Mouse (Mus musculus) MEL (cell line): ENCODE data around the gene Aldh6a1. TPM values are rescaled to one million over a fixed set of nuclear protein-coding genes. Genes with fewer than 3 reads are reported as not detected.

Experiments used
- DNase-seq: peaks from one replicate; pipeline ENCODE4 v3.0.0; 2011; ENCODE audit warnings: low read depth, low spot score
- H3K27ac ChIP-seq: 2 replicates; pipeline ENCODE4 v1.5.1; 2012; ENCODE audit warnings: low read depth, mild to moderate bottlenecking, control low read depth, low read length, moderate library complexity; ENCODE audit not compliant: control insufficient read depth
- H3K27me3 ChIP-seq, 2 experiments: fragments of 150-350 bp in 1 of 2; sonication (generic) in 1 of 2; 2 replicates each; pipeline ENCODE4 v1.6.1; 2012; ENCODE audit warnings: low read length in 2 of 2, mild to moderate bottlenecking in 2 of 2, improper control_type of control experiment in 1 of 2, moderate library complexity in 1 of 2; ENCODE audit not compliant: insufficient read depth in 2 of 2, control insufficient read depth in 1 of 2
- H3K36me3 ChIP-seq, 2 experiments: 2 replicates each; pipeline ENCODE4 v1.6.1; 2012 to 2014; ENCODE audit warnings: low read length in 2 of 2, improper control_type of control experiment in 1 of 2, inconsistent platforms in 1 of 2, mild to moderate bottlenecking in 1 of 2; ENCODE audit not compliant: insufficient read depth in 2 of 2, control insufficient read depth in 1 of 2
- H3K4me1 ChIP-seq, 2 experiments: fragments of 150-350 bp in 1 of 2; sonication (generic) in 1 of 2; 2 replicates each; pipeline ENCODE4 v1.6.1; 2012; ENCODE audit warnings: low read length in 2 of 2, improper control_type of control experiment in 1 of 2, mild to moderate bottlenecking in 1 of 2; ENCODE audit not compliant: insufficient read depth in 2 of 2, control insufficient read depth in 1 of 2
- H3K4me3 ChIP-seq, 2 experiments: fragments of 150-350 bp in 1 of 2; sonication (generic) in 1 of 2; 2 replicates each; pipeline ENCODE4 v1.5.1; 2012; ENCODE audit warnings: low read depth in 2 of 2, low read length in 2 of 2, mild to moderate bottlenecking in 2 of 2, moderate library complexity in 2 of 2, control low read depth in 1 of 2, improper control_type of control experiment in 1 of 2; ENCODE audit not compliant: control insufficient read depth in 1 of 2, insufficient read depth in 1 of 2
- H3K79me2 ChIP-seq: 2 replicates; pipeline ENCODE4 v1.6.1; 2012; ENCODE audit warnings: mild to moderate bottlenecking, low read length, moderate library complexity; ENCODE audit not compliant: control insufficient read depth, poor library complexity, insufficient read depth
- H3K9ac ChIP-seq: 2 replicates; pipeline ENCODE4 v1.6.1; 2012; ENCODE audit warnings: low read depth, mild to moderate bottlenecking, control low read depth, low read length, moderate library complexity; ENCODE audit not compliant: control insufficient read depth, poor library complexity, severe bottlenecking
- H3K9me3 ChIP-seq: fragments of 150-350 bp; sonication (generic); replicated peaks from 2 replicates; pipeline ENCODE4 v1.6.1; 2012; ENCODE audit warnings: mild to moderate bottlenecking, low read length, improper control_type of control experiment, moderate library complexity; ENCODE audit not compliant: insufficient read depth
- BHLHE40 ChIP-seq: IDR thresholded peaks from 2 replicates; pipeline ENCODE4 v1.6.1; 2012; ENCODE audit warnings: low read depth, mild to moderate bottlenecking, inconsistent platforms, low read length, improper control_type of control experiment, borderline replicate concordance
- CHD1 ChIP-seq: IDR thresholded peaks from 2 replicates; pipeline ENCODE4 v1.6.1; 2012; ENCODE audit warnings: low read depth, mild to moderate bottlenecking, inconsistent platforms, low read length, improper control_type of control experiment
- CHD2 ChIP-seq: IDR thresholded peaks from 2 replicates; pipeline ENCODE4 v1.6.1; 2011; ENCODE audit warnings: low read length, improper control_type of control experiment
- CTCF ChIP-seq, 3 experiments: IDR thresholded peaks in 2 of 3; conservative IDR thresholded peaks in 1 of 3; 2 replicates each; pipeline ENCODE4 v1.5.1; 2011 to 2012; ENCODE audit warnings: low read length in 3 of 3, low read depth in 2 of 3, mild to moderate bottlenecking in 2 of 3, improper control_type of control experiment in 1 of 3, inconsistent platforms in 1 of 3, mixed read lengths in 1 of 3, moderate library complexity in 1 of 3; ENCODE audit not compliant: control insufficient read depth in 1 of 3, insufficient read depth in 1 of 3, poor library complexity in 1 of 3, severe bottlenecking in 1 of 3
- E2F4 ChIP-seq: IDR thresholded peaks from 2 replicates; pipeline ENCODE4 v1.6.1; 2011; ENCODE audit warnings: low read depth, low read length, improper control_type of control experiment, borderline replicate concordance
- ELF1 ChIP-seq: IDR thresholded peaks from 2 replicates; pipeline ENCODE4 v1.6.1; 2014; ENCODE audit warnings: low read depth, mild to moderate bottlenecking, inconsistent platforms, low read length, improper control_type of control experiment, moderate library complexity
- GABPA ChIP-seq: IDR thresholded peaks from 2 replicates; pipeline ENCODE4 v1.6.1; 2012; ENCODE audit warnings: low read depth, mild to moderate bottlenecking, inconsistent platforms, low read length, improper control_type of control experiment, moderate library complexity
- MEF2A ChIP-seq: IDR thresholded peaks from 2 replicates; pipeline ENCODE4 v1.6.1; 2014; ENCODE audit warnings: low read depth, mild to moderate bottlenecking, inconsistent platforms, low read length, improper control_type of control experiment; ENCODE audit not compliant: poor library complexity, insufficient replicate concordance, severe bottlenecking; ENCODE audit errors: extremely low read depth
- MYB ChIP-seq: IDR thresholded peaks from 2 replicates; pipeline ENCODE4 v1.6.1; 2011; ENCODE audit warnings: mild to moderate bottlenecking, low read depth, low read length, improper control_type of control experiment
- MYC ChIP-seq: IDR thresholded peaks from 2 replicates; pipeline ENCODE4 v1.6.1; 2011; ENCODE audit warnings: low read depth, mild to moderate bottlenecking, low read length, improper control_type of control experiment, moderate library complexity
- POLR2A ChIP-seq, 2 experiments: IDR thresholded peaks; 2 replicates each; pipeline ENCODE4 v1.6.1; 2011 to 2012; ENCODE audit warnings: low read length in 2 of 2, mild to moderate bottlenecking in 2 of 2, control low read depth in 1 of 2, improper control_type of control experiment in 1 of 2, low read depth in 1 of 2, moderate library complexity in 1 of 2; ENCODE audit not compliant: control insufficient read depth in 1 of 2, insufficient read depth in 1 of 2, poor library complexity in 1 of 2
- POLR2AphosphoS5 ChIP-seq: IDR thresholded peaks from 2 replicates; pipeline ENCODE4 v1.6.1; 2012; ENCODE audit warnings: low read depth, borderline replicate concordance, mild to moderate bottlenecking, inconsistent platforms, low read length, moderate library complexity, mixed read lengths
- RCOR1 ChIP-seq: IDR thresholded peaks from 2 replicates; pipeline ENCODE4 v1.6.1; 2012; ENCODE audit warnings: low read depth, mild to moderate bottlenecking, inconsistent platforms, low read length, improper control_type of control experiment
- TAL1 ChIP-seq: IDR thresholded peaks from 2 replicates; pipeline ENCODE4 v1.6.1; 2012; ENCODE audit warnings: mild to moderate bottlenecking, inconsistent platforms, low read length, moderate library complexity, mixed read lengths
- TBP ChIP-seq: IDR thresholded peaks from 2 replicates; pipeline ENCODE4 v1.8.0; 2011; ENCODE audit warnings: low read depth, low read length, improper control_type of control experiment
- USF2 ChIP-seq, 2 experiments: IDR thresholded peaks; 2 replicates each; pipeline ENCODE4 v1.6.1; 2011 to 2012; ENCODE audit warnings: improper control_type of control experiment in 2 of 2, low read length in 2 of 2, borderline replicate concordance in 1 of 2, inconsistent platforms in 1 of 2, low read depth in 1 of 2, mild to moderate bottlenecking in 1 of 2; ENCODE audit not compliant: insufficient read depth in 1 of 2
- ZC3H11A ChIP-seq: IDR thresholded peaks from 2 replicates; pipeline ENCODE4 v1.6.1; 2012; ENCODE audit warnings: low read depth, mild to moderate bottlenecking, inconsistent platforms, low read length, improper control_type of control experiment
- ZMIZ1 ChIP-seq: IDR thresholded peaks from 2 replicates; pipeline ENCODE4 v1.6.1; 2012; ENCODE audit warnings: low read depth, mild to moderate bottlenecking, inconsistent platforms, low read length, improper control_type of control experiment, moderate library complexity
- polyA plus RNA-seq, 2 experiments: library from polyadenylated mRNA; stranded (reverse) in 1 of 2; unstranded in 1 of 2; fragments of >175 nt in 1 of 2; fragments of >200 nt in 1 of 2; gene quantifications; 2 replicates each; pipeline versions ENCODE4 v1.2.1 to v1.2.4; 2012; ENCODE audit warnings: low replicate concordance in 2 of 2, low read depth in 1 of 2; ENCODE audit not compliant: insufficient read length in 2 of 2, insufficient read depth in 1 of 2, missing spikeins in 1 of 2
- total RNA-seq: library from RNA; depleted of rRNA; stranded (reverse); fragments of 300-350 nt; gene quantifications from 2 replicates; pipeline ENCODE4 v1.2.3, GENCODE M21; 2012

The Aldh6a1 gene
- total and polyA plus RNA-seq, 3 experiments, result 1.4 to 2.9 TPM; not detected in 1

DNA sequence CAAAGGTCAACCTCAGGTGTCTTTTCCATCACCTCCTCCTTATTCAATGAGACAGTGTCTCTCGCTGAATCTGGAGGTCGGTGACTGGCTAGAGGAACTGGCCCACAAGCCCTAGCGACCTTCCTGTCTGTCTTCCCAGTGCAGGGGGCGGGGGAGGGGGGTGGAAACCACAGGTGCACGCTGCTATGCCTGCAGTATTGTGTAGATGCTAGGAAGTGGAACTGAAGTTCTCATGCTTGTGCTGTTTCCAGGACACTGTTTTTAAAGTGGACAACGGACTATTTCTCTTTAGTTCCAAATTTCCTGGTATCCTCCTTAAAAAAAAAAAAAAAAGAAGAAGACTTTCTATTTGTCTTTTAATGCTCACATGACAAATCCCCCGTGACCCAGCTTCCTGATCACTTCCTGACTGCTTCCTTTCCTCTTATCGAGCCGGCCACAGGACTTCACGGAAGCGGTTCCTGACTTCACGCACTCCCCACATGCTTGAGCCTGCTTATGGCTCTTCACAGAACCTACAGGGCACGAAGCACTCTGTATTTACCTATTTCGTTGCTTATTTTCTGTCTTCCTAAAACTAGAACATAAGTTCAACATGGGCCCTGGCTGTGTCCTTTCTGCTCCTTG is 61.9 kb downstream of the Aldh6a1 start:
- H3K27ac ChIP-seq, result no peak overlapping the region
- H3K4me3 ChIP-seq, result no peak overlapping the region
- no peak for TF ChIP-seq GABPA
- no peak for TF ChIP-seq ELF1
- no peak for TF ChIP-seq MYC
- no peak for TF ChIP-seq CHD1
- no peak for TF ChIP-seq ZC3H11A
- TF ChIP-seq POLR2AphosphoS5, result no peak
- TF ChIP-seq E2F4, result no peak
- TF ChIP-seq MEF2A, result no peak
- no peak for TF ChIP-seq CHD2
- TF ChIP-seq MYB, result no peak
- no peak for TF ChIP-seq TAL1
- peaks cover 0 to 8% of the 10 kb centered on the region in 2 experiments; a peak in 3 of 4 replicates for H3K4me1 ChIP-seq
- no peaks in the 10 kb centered on the region for H3K9me3 ChIP-seq
- no peak for DNase-seq
- no peaks in the 10 kb centered on the region for H3K79me2 ChIP-seq
- H3K9ac ChIP-seq, result no peak overlapping the region
- no peaks in the 10 kb centered on the region for H3K27me3 ChIP-seq
- peaks cover 0 to 10% of the 10 kb centered on the region in 2 experiments; a peak in 2 of 4 replicates for H3K36me3 ChIP-seq

GRCm38 (mm10) chr12:84388097-84388496 is 62.7 kb downstream of the Aldh6a1 start:
- no peaks in the 10 kb centered on the region for H3K79me2 ChIP-seq
- no peak overlapping the region for H3K9ac ChIP-seq
- DNase-seq, result no peak
- no peak overlapping the region for H3K27ac ChIP-seq
- TF ChIP-seq ZMIZ1 (no peak), BHLHE40 (no peak), POLR2A (IDR thresholded peaks at IDR 0.05; ENCODE audit: control insufficient read depth in 1 of 2, insufficient read depth in 1 of 2, low read depth in 1 of 2, low read length in 2 of 2, poor library complexity in 1 of 2) (no peak), MEF2A (no peak), E2F4 (no peak), TBP (no peak), RCOR1 (no peak), TAL1 (no peak), USF2 (IDR thresholded peaks at IDR 0.05; ENCODE audit: borderline replicate concordance in 1 of 2, insufficient read depth in 1 of 2, low read depth in 1 of 2, low read length in 2 of 2) (no peak), CTCF (IDR thresholded peaks at IDR 0.05 in 2 of 3, conservative IDR thresholded peaks at IDR 0.05 in 1 of 3; ENCODE audit: control insufficient read depth in 1 of 3, insufficient read depth in 1 of 3, low read depth in 2 of 3, low read length in 3 of 3, poor library complexity in 1 of 3, severe bottlenecking in 1 of 3) (no peak)
- H3K36me3 ChIP-seq, result peaks cover 0 to 10% of the 10 kb centered on the region in 2 experiments; a peak in 2 of 4 replicates
- no peaks in the 10 kb centered on the region for H3K9me3 ChIP-seq
- H3K4me1 ChIP-seq, result peaks cover 0 to 8% of the 10 kb centered on the region in 2 experiments; a peak in 3 of 4 replicates
- H3K27me3 ChIP-seq, result no peaks in the 10 kb centered on the region
- no peak overlapping the region for H3K4me3 ChIP-seq
